9 mouse cellular contexts compared by ENCODE assay signal in genomic region chr9:121329181-121329580, GRCm38 (mm10). TPM values are rescaled to one million over a fixed set of nuclear protein-coding genes. Genes with fewer than 3 reads are reported as not detected.
DNase-seq lines count a peak whose midpoint lies in the region; ATAC-seq and TF ChIP-seq lines count a peak whose summit lies in the region.
"Had no signal": no experiment of that assay in that cellular context is flagged by ENCODE, and none has a peak within 500 bp of the region (broad histone marks: within the 10 kb centered on the region; RNA-seq: fewer than 3 reads in every experiment).

No protein-coding gene starts in this region.

- WGBS in intestine, embryonic 15.5 days = 68% methylated on average over 8 of the region's 8 CpGs
- WGBS in intestine, postnatal 0 days = 63% methylated on average over 8 of the region's 8 CpGs
- WGBS in embryonic facial prominence, embryonic 12.5 days = 76% methylated on average over 8 of the region's 8 CpGs
- WGBS in midbrain, embryonic 14.5 days = 57% methylated on average over 8 of the region's 8 CpGs

- H3K9me3 ChIP-seq in intestine, embryonic 15.5 days = no peaks in the 10 kb centered on the region
- H3K9me3 ChIP-seq in intestine, postnatal 0 days (ENCODE audit: control insufficient read depth) = no peaks in the 10 kb centered on the region
- H3K9me3 ChIP-seq in embryonic facial prominence, embryonic 12.5 days = no peaks in the 10 kb centered on the region
- no peaks in the 10 kb centered on the region for H3K9me3 ChIP-seq in midbrain, embryonic 14.5 days (ENCODE audit: control insufficient read depth, low read length)

- peak; percentile 58 for DNase-seq in heart, postnatal 25 days (ENCODE audit: low spot score)
- no peak for DNase-seq in midbrain, embryonic 14.5 days
- DNase-seq in urinary bladder, postnatal 4 days (ENCODE audit: low spot score in 2 of 2) = no peak
- no peak for DNase-seq in natural killer cell, adult 2 months (ENCODE audit: low spot score in 2 of 2)
- no peak for DNase-seq in embryo, embryonic 10.5 days (ENCODE audit: low spot score)
- DNase-seq: cerebellum, postnatal 36 days had no signal

- H3K27me3 ChIP-seq in intestine, embryonic 15.5 days (replicated peaks) = no peaks in the 10 kb centered on the region
- no peaks in the 10 kb centered on the region for H3K27me3 ChIP-seq in intestine, postnatal 0 days (replicated peaks; ENCODE audit: control insufficient read depth, insufficient read depth, low read length)
- H3K27me3 ChIP-seq in embryonic facial prominence, embryonic 12.5 days = no peaks in the 10 kb centered on the region
- H3K27me3 ChIP-seq in midbrain, embryonic 14.5 days (ENCODE audit: control insufficient read depth, insufficient read depth, low read length) = no peaks in the 10 kb centered on the region

- H3K9ac ChIP-seq in intestine, embryonic 15.5 days = no peak overlapping the region
- H3K9ac ChIP-seq in intestine, postnatal 0 days (ENCODE audit: low read depth, low read length) = no peak overlapping the region
- H3K9ac ChIP-seq in embryonic facial prominence, embryonic 12.5 days = no peak overlapping the region
- H3K9ac ChIP-seq in midbrain, embryonic 14.5 days (replicated peaks; ENCODE audit: low read length) = no peak overlapping the region

- H3K4me3 ChIP-seq in intestine, embryonic 15.5 days (replicated peaks) = no peak overlapping the region
- no peak overlapping the region for H3K4me3 ChIP-seq in intestine, postnatal 0 days (ENCODE audit: low read depth, low read length)
- no peak overlapping the region for H3K4me3 ChIP-seq in embryonic facial prominence, embryonic 12.5 days
- H3K4me3 ChIP-seq in midbrain, embryonic 14.5 days (replicated peaks; ENCODE audit: low read depth, low read length) = no peak overlapping the region

- intact Hi-C loops in heart, postnatal 25 days (cut with DNase I) = no loop called here

- peaks cover 9% of the 10 kb centered on the region; the same call in 1 of the 2 replicates for H3K4me1 ChIP-seq in intestine, embryonic 15.5 days (replicated peaks)
- H3K4me1 ChIP-seq in intestine, postnatal 0 days (replicated peaks; ENCODE audit: control insufficient read depth, insufficient read depth, low read length) = 0 out of 2 replicates have a peak, but pooled peaks cover 2% of the 10 kb centered on the region
- peaks cover 35% of the 10 kb centered on the region for H3K4me1 ChIP-seq in embryonic facial prominence, embryonic 12.5 days
- H3K4me1 ChIP-seq in midbrain, embryonic 14.5 days (ENCODE audit: control insufficient read depth, insufficient read depth, low read length) = peaks cover 34% of the 10 kb centered on the region

- TF ChIP-seq CTCF in intestine, postnatal 0 days (IDR thresholded peaks at IDR 0.05; ENCODE audit: low read depth) = no peak

- 0 out of 2 replicates have a peak overlapping the region, but pooled peaks have one; percentile 15 for H3K27ac ChIP-seq in intestine, embryonic 15.5 days
- no peak overlapping the region for H3K27ac ChIP-seq in intestine, postnatal 0 days (ENCODE audit: low read depth, low read length)
- 0 out of 2 replicates have a peak overlapping the region, but pooled peaks have one; percentile 41 for H3K27ac ChIP-seq in embryonic facial prominence, embryonic 12.5 days
- H3K27ac ChIP-seq in midbrain, embryonic 14.5 days (replicated peaks; ENCODE audit: low read depth, low read length) = 0 out of 2 replicates have a peak overlapping the region, but pooled peaks have one; percentile 17

- H3K4me2 ChIP-seq in intestine, embryonic 15.5 days (replicated peaks) = no peak overlapping the region
- H3K4me2 ChIP-seq in intestine, postnatal 0 days (replicated peaks; ENCODE audit: low read depth) = no peak overlapping the region
- H3K4me2 ChIP-seq in embryonic facial prominence, embryonic 12.5 days (replicated peaks) = no peak overlapping the region
- no peak overlapping the region for H3K4me2 ChIP-seq in midbrain, embryonic 14.5 days (ENCODE audit: low read length)

- H3K36me3 ChIP-seq in intestine, embryonic 15.5 days = no peaks in the 10 kb centered on the region
- no peaks in the 10 kb centered on the region for H3K36me3 ChIP-seq in intestine, postnatal 0 days (ENCODE audit: control insufficient read depth, insufficient read depth)
- no peaks in the 10 kb centered on the region for H3K36me3 ChIP-seq in embryonic facial prominence, embryonic 12.5 days
- no peaks in the 10 kb centered on the region for H3K36me3 ChIP-seq in midbrain, embryonic 14.5 days (ENCODE audit: control insufficient read depth, insufficient read depth, low read length)

- no peak for ATAC-seq in intestine, embryonic 15.5 days
- ATAC-seq in intestine, postnatal 0 days = no peak
- ATAC-seq in embryonic facial prominence, embryonic 12.5 days (ENCODE audit: insufficient number of reproducible peaks, insufficient read depth, low FRiP score, low TSS enrichment) = no peak
- ATAC-seq in midbrain, embryonic 14.5 days (ENCODE audit: low FRiP score, low TSS enrichment) = no peak

RNA-seq across cellular contexts. Expression of gene Trak1, which starts 31.9 kb away (rescaled TPM):
- 20.9 and 26.5 TPM in 2 replicates for polyA plus RNA-seq in intestine, embryonic 15.5 days (2015; fragmentation: Nextera tagmentation; extraction: Ambion mirVana)
- 16.3 and 17.2 TPM in 2 replicates for polyA plus RNA-seq in intestine, postnatal 0 days (2015; fragmentation: Nextera tagmentation; extraction: Ambion mirVana)
- 20.0 and 20.7 TPM in 2 replicates for polyA plus RNA-seq in embryonic facial prominence, embryonic 12.5 days (2016; fragmentation: Nextera tagmentation; extraction: Ambion mirVana)
- total RNA-seq in heart, postnatal 25 days (2021) = 100 to 1,000 TPM; 309 to 322 TPM
- 47.0 and 53.6 TPM in 2 replicates for polyA plus RNA-seq in midbrain, embryonic 14.5 days (2014; fragmentation: Nextera tagmentation; extraction: Ambion mirVana)

RNA-seq across cellular contexts. Expression of gene Ulk4, which starts 52.2 kb away (rescaled TPM):
- polyA plus RNA-seq in intestine, embryonic 15.5 days (2015; fragmentation: Nextera tagmentation; extraction: Ambion mirVana) = 140 and 150 TPM in 2 replicates
- polyA plus RNA-seq in intestine, postnatal 0 days (2015; fragmentation: Nextera tagmentation; extraction: Ambion mirVana) = 108 and 111 TPM in 2 replicates
- polyA plus RNA-seq in embryonic facial prominence, embryonic 12.5 days (2016; fragmentation: Nextera tagmentation; extraction: Ambion mirVana) = 191 and 198 TPM in 2 replicates
- under 1 TPM; 0.21 to 0.48 TPM for total RNA-seq in heart, postnatal 25 days (2021)
- 75.7 and 79.0 TPM in 2 replicates for polyA plus RNA-seq in midbrain, embryonic 14.5 days (2014; fragmentation: Nextera tagmentation; extraction: Ambion mirVana)
